Mouse (Mus musculus): ENCODE measurements around the gene Plk5. TPM values are rescaled to one million over a fixed set of nuclear protein-coding genes. Genes with fewer than 3 reads are reported as not detected.

Gene Plk5
- polyA plus RNA-seq, 1 experiment = 5.9 TPM

DNA sequence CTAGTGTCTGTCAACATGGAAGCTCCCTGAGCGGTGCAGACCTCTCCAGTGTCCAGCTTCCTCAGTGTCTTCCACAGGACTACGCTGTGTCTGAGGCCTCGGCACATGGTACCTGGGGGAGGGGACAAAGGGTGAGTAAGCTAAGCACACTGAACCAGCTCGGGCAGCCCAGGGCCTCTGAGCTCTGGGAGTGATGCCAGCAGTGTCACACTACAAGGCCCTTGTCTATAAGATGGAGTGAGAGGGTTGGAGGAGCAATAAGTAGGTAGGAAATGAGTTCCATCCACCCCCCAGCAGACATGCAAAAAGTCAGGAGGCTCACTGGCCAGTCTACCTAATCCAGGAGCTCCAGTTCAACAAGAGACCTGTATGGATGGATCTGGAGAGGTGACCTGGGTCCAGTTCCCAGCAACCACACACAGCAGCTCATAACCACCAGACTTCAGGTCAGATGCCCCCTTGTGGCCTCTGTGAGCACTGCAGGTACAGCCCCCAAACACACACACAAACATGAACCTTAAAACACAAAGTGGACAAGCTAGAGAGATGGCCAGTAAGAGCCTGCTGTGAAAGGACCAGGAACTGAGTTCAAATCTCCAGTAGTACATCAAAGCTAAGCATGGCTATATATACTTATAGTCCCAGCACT is 46.9 kb downstream of the Plk5 start:
- no peak overlapping the region for H3K4me3 ChIP-seq (ENCODE audit: low read depth, low read length)
- peaks cover 20% of the 10 kb centered on the region for H3K4me1 ChIP-seq (ENCODE audit: control insufficient read depth, insufficient read depth, insufficient read length, low read length)
- peaks cover 24% of the 10 kb centered on the region for H3K36me3 ChIP-seq (ENCODE audit: control insufficient read depth, insufficient read depth, low read length)
- no peaks in the 10 kb centered on the region for H3K27me3 ChIP-seq (ENCODE audit: control insufficient read depth, insufficient read depth, low read length)
- TF ChIP-seq POLR2A (IDR thresholded peaks at IDR 0.05; ENCODE audit: low read depth, low read length) = no peak
- TF ChIP-seq CTCF (IDR thresholded peaks at IDR 0.05; ENCODE audit: extremely low read depth, insufficient read length, insufficient replicate concordance, low read depth, low read length) = peak; percentile 69; the same call in 1 of the 2 replicates
- no peak overlapping the region for H3K27ac ChIP-seq (ENCODE audit: insufficient read depth, low read depth, low read length)
- 83% methylated on average over 4 of the region's 4 CpGs for WGBS

DNA sequence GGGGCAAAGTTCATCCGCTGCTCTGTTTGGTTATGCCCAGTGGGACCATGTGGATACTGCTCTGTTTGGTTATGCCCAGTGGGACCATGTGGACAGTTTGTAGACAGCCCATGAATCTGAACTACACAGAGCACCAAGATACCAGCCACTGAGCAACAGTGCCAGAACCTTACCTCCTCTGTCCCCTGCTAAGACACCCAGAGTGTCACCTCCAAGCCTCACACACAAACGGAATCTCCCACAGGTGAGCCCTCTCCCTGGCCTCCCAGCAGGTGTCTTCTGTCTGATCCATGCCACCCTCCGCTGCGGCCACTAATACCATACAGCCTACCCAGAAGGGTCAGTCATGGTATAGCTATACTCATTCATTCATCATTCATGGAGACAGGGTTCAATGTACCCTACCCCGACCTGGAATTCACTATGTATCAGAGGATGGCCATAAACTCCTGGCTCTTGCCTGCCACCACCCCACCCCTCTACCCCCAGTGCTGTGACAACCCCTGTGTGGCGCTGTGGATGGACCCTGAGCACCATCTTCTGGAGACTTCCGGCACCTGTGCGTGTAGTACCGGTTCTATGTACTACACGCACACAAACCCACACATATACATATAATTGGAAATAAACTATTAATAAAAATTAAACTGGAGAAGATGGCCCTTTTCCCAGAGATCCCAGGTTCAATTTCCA is 49.4 kb downstream of the Plk5 start:
- H3K27ac ChIP-seq (ENCODE audit: insufficient read depth, low read depth, low read length) = no peak overlapping the region
- no peaks in the 10 kb centered on the region for H3K27me3 ChIP-seq (ENCODE audit: control insufficient read depth, insufficient read depth, low read length)
- peaks cover 13% of the 10 kb centered on the region for H3K4me1 ChIP-seq (ENCODE audit: control insufficient read depth, insufficient read depth, insufficient read length, low read length)
- WGBS = 27% methylated on average over 10 of the region's 10 CpGs
- peaks cover 36% of the 10 kb centered on the region for H3K36me3 ChIP-seq (ENCODE audit: control insufficient read depth, insufficient read depth, low read length)
- TF ChIP-seq CTCF (IDR thresholded peaks at IDR 0.05; ENCODE audit: extremely low read depth, insufficient read length, insufficient replicate concordance, low read depth, low read length) (peak; percentile 32; the same call in 1 of the 2 replicates), POLR2A (IDR thresholded peaks at IDR 0.05; ENCODE audit: low read depth, low read length) (no peak)
- peak overlapping the region; percentile 79 for H3K4me3 ChIP-seq (ENCODE audit: low read depth, low read length)

DNA sequence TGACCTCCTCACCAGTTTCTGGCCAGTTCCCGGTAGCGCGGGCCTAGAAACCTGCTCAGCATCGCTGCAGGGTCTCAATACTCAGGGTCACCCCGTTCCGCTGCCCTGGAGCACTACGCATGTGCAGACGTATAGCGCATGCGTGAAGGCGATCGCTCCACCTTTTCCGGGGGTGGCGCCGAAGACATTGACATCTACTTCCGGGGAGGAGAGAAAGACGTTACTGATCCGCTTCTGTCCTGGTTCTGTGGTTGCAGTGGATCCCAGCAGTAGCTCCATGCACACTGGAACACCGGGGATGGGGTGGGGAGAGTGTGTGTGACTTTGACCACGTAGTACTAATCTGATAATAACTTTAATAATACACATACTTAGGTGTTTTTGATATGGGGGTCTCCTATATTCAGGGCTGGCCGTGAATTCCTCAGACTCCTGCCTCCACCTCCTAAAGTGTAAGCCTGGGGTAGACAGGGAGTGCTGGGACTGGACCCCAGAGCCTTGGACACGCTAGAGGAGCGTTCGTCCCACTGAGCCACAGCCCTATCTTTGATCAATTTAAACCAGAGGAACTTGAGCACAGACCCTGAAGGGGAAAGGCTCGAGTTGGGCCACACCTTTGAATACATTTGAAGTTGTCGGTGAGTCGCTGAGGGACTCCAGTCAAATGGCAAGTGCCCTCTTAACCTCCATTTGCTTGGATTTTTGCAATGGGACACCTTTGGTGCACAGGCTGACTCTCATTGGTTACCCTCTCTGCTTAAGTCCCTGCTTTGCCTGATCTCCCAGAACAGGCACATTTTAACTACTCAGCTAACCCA is 50.6 kb downstream of the Plk5 start, which contains the start of gene Uqcr11:
Uqcr11 (minus strand) TSS at position 147 of the 818 bp plus-strand sequence.
- TF ChIP-seq POLR2A (IDR thresholded peaks at IDR 0.05; ENCODE audit: low read depth, low read length) = peak; percentile 53
- no peak for TF ChIP-seq CTCF (IDR thresholded peaks at IDR 0.05; ENCODE audit: extremely low read depth, insufficient read length, insufficient replicate concordance, low read depth, low read length)
- WGBS = under 1% methylated on average over 27 of the region's 27 CpGs
- peak within 1 kb of the TSS; percentile 48 for H3K27ac ChIP-seq (ENCODE audit: insufficient read depth, low read depth, low read length)
- peaks cover 13% of the 10 kb centered on the region for H3K4me1 ChIP-seq (ENCODE audit: control insufficient read depth, insufficient read depth, insufficient read length, low read length)
- no peaks in the 10 kb centered on the region for H3K27me3 ChIP-seq (ENCODE audit: control insufficient read depth, insufficient read depth, low read length)
- H3K36me3 ChIP-seq (ENCODE audit: control insufficient read depth, insufficient read depth, low read length) = peaks cover 44% of the 10 kb centered on the region
- peak within 1 kb of the TSS; percentile 79 for H3K4me3 ChIP-seq (ENCODE audit: low read depth, low read length)

DNA sequence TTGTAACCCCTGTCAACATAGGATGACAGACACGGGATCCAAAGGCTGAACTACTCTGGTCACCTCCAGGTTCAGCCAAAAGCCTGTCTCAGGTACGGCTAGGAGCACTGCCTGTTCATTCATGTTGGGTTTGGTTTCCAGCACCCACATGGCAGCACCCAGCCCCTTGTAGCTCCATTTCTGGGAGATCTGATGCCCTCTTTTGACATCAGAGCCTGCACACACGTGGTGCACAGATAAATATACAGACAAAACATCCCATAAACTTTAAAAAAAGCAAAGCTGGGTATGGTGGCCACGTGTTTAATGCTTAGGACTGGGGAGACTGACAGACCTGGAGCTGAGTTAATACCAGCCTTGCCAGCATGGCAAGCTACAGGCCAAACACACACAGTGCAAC is 51.7 kb downstream of the Plk5 start:
- H3K27ac ChIP-seq (ENCODE audit: insufficient read depth, low read depth, low read length) = no peak overlapping the region
- peaks cover 13% of the 10 kb centered on the region for H3K4me1 ChIP-seq (ENCODE audit: control insufficient read depth, insufficient read depth, insufficient read length, low read length)
- H3K36me3 ChIP-seq (ENCODE audit: control insufficient read depth, insufficient read depth, low read length) = peaks cover 45% of the 10 kb centered on the region
- H3K4me3 ChIP-seq (ENCODE audit: low read depth, low read length) = no peak overlapping the region
- no peaks in the 10 kb centered on the region for H3K27me3 ChIP-seq (ENCODE audit: control insufficient read depth, insufficient read depth, low read length)
- WGBS = 33% methylated on average over 4 of the region's 4 CpGs
- TF ChIP-seq CTCF (IDR thresholded peaks at IDR 0.05; ENCODE audit: extremely low read depth, insufficient read length, insufficient replicate concordance, low read depth, low read length) (no peak), POLR2A (IDR thresholded peaks at IDR 0.05; ENCODE audit: low read depth, low read length) (no peak)

GRCm38 (mm10) chr10:80412656-80413541 is 56.6 kb downstream of the Plk5 start:
- H3K4me1 ChIP-seq (ENCODE audit: control insufficient read depth, insufficient read depth, insufficient read length, low read length) = no peaks in the 10 kb centered on the region; the same call in none of the 2 replicates
- H3K4me3 ChIP-seq (ENCODE audit: low read depth, low read length) = no peak overlapping the region
- no peaks in the 10 kb centered on the region for H3K27me3 ChIP-seq (ENCODE audit: control insufficient read depth, insufficient read depth, low read length)
- no peak overlapping the region for H3K27ac ChIP-seq (ENCODE audit: insufficient read depth, low read depth, low read length)
- TF ChIP-seq POLR2A (IDR thresholded peaks at IDR 0.05; ENCODE audit: low read depth, low read length) (no peak), CTCF (IDR thresholded peaks at IDR 0.05; ENCODE audit: extremely low read depth, insufficient read length, insufficient replicate concordance, low read depth, low read length) (no peak)
- peaks cover 76% of the 10 kb centered on the region for H3K36me3 ChIP-seq (ENCODE audit: control insufficient read depth, insufficient read depth, low read length)
- WGBS = 81% methylated on average over 44 of the region's 44 CpGs

Other genes starting within 250 kb of the Plk5 start
- gene Stk11, start 240.7 kb upstream of the Plk5 start, polyA plus RNA-seq (2012; rRNA removed) = 77.5 and 124 TPM in 2 replicates
- gene Atp5d, start 217.8 kb upstream of the Plk5 start, polyA plus RNA-seq (2012; rRNA removed) = 2,309 and 4,813 TPM in 2 replicates
- gene Cbarp, start 215.6 kb upstream of the Plk5 start, polyA plus RNA-seq (2012; rRNA removed) = 3.7 and 6.6 TPM in 2 replicates
- 151 and 372 TPM in 2 replicates for gene Midn, start 208.2 kb upstream of the Plk5 start, polyA plus RNA-seq (2012; rRNA removed)
- 18.5 and 48.0 TPM in 2 replicates for gene Cirbp, start 190.5 kb upstream of the Plk5 start, polyA plus RNA-seq (2012; rRNA removed)
- 6.8 and 9.0 TPM in 2 replicates for gene 1600002K03Rik, start 183.5 kb upstream of the Plk5 start, polyA plus RNA-seq (2012; rRNA removed)
- gene Efna2, start 177.0 kb upstream of the Plk5 start, polyA plus RNA-seq (2012; rRNA removed) = 1.5 and 1.8 TPM in 2 replicates
- gene Mum1, start 130.0 kb upstream of the Plk5 start, polyA plus RNA-seq (2012; rRNA removed) = 11.6 and 23.7 TPM in 2 replicates
- gene Ndufs7, start 107.3 kb upstream of the Plk5 start, polyA plus RNA-seq (2012; rRNA removed) = 800 and 1,176 TPM in 2 replicates
- gene Gamt, start 95.4 kb upstream of the Plk5 start, polyA plus RNA-seq (2012; rRNA removed) = 13.1 and 55.2 TPM in 2 replicates
- 46.6 and 89.3 TPM in 2 replicates for gene Dazap1, start 95.0 kb upstream of the Plk5 start, polyA plus RNA-seq (2012; rRNA removed)
- gene Rps15, start 64.0 kb upstream of the Plk5 start, polyA plus RNA-seq (2012; rRNA removed) = 741 and 887 TPM in 2 replicates
- 0.65 and 0.96 TPM in 2 replicates for gene Apc2, start 60.5 kb upstream of the Plk5 start, polyA plus RNA-seq (2012; rRNA removed)
- gene 2310011J03Rik, start 35.9 kb upstream of the Plk5 start, polyA plus RNA-seq (2012; rRNA removed) = 47.4 and 74.1 TPM in 2 replicates
- 18.0 and 27.0 TPM in 2 replicates for gene Pcsk4, start 27.0 kb upstream of the Plk5 start, polyA plus RNA-seq (2012; rRNA removed)
- gene Reep6, start 26.5 kb upstream of the Plk5 start, polyA plus RNA-seq (2012; rRNA removed) = 186 and 287 TPM in 2 replicates
- 74.2 and 136 TPM in 2 replicates for gene Adamtsl5, start 8.0 kb upstream of the Plk5 start, polyA plus RNA-seq (2012; rRNA removed)
- 10.3 and 20.6 TPM in 2 replicates for gene Mex3d, start 31.2 kb downstream of the Plk5 start, polyA plus RNA-seq (2012; rRNA removed)
- 55.1 and 85.7 TPM in 2 replicates for gene Mbd3, start 43.1 kb downstream of the Plk5 start, polyA plus RNA-seq (2012; rRNA removed)
- 2,051 and 2,588 TPM in 2 replicates for gene Uqcr11, start 50.4 kb downstream of the Plk5 start, polyA plus RNA-seq (2012; rRNA removed)
- gene Tcf3, start 77.2 kb downstream of the Plk5 start, polyA plus RNA-seq (2012; rRNA removed) = 45.6 and 101 TPM in 2 replicates
- gene Onecut3, start 138.4 kb downstream of the Plk5 start, polyA plus RNA-seq (2012; rRNA removed) = 0.29 and 2.8 TPM in 2 replicates
- not detected in 2 replicates for gene Atp8b3, start 182.7 kb downstream of the Plk5 start, polyA plus RNA-seq (2012; rRNA removed)
- 33.1 and 63.7 TPM in 2 replicates for gene Rexo1, start 205.1 kb downstream of the Plk5 start, polyA plus RNA-seq (2012; rRNA removed)
- gene Klf16, start 220.9 kb downstream of the Plk5 start, polyA plus RNA-seq (2012; rRNA removed) = 18.4 and 33.2 TPM in 2 replicates
- gene Abhd17a, start 233.9 kb downstream of the Plk5 start, polyA plus RNA-seq (2012; rRNA removed) = 381 and 644 TPM in 2 replicates
- 84.0 and 130 TPM in 2 replicates for gene Scamp4, start 246.4 kb downstream of the Plk5 start, polyA plus RNA-seq (2012; rRNA removed)
- 18.2 and 23.9 TPM in 2 replicates for gene Adat3, start 246.4 kb downstream of the Plk5 start, polyA plus RNA-seq (2012; rRNA removed)
- 1.3 and 2.2 TPM in 2 replicates for gene Gm49322, start 249.6 kb downstream of the Plk5 start, polyA plus RNA-seq (2012; rRNA removed)